In the genomic region with DNA sequence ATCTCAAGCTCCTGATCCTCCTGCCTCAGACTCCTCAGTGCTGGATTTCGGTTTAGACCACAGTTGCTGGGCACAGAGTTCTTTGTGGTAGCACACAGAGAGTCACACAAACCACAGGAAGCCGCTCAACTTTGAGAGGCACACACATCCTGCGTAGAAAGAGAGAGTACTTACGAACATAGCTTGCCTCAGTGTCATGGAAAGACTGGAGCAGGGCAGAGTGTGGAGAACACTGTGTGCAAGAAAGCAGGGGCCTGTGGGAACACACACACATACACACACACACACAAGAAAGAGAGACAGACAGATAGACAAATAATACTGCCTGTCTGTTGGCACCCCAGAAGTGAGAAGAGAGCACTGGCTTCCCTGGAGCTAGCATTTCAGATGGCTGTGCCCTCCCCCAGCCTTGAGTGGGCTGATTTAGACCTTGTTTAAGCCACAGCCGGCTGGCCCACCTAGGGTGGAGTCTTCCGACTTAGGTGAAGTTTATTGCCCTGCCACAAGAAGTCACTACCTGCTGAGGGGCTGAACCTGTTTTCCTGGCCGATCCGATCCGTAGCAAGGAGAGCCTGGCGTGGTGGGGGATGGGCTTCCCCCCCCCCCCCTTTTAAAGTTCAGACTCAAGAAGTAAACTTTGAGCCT, we compare ENCODE assay signal across 11 mouse cellular contexts. TPM values are rescaled to one million over a fixed set of nuclear protein-coding genes. Genes with fewer than 3 reads are reported as not detected.
DNase-seq lines count a peak whose midpoint lies in the region; ATAC-seq lines count a peak whose summit lies in the region.
"Had no signal": no experiment of that assay in that cellular context is flagged by ENCODE, and none has a peak within 500 bp of the region (broad histone marks: within the 10 kb centered on the region; RNA-seq: fewer than 3 reads in every experiment).

No protein-coding gene starts in this region.

- ATAC-seq in megakaryocyte progenitor cell, adult 5-6 weeks (replicated peaks; ENCODE audit: poor library complexity) = peak; percentile 74
- ATAC-seq in frontal cortex, adult (ENCODE audit: low TSS enrichment) = no peak
- ATAC-seq: midbrain, embryonic 16.5 days had no signal

- peak; percentile 32 for DNase-seq in spleen, adult 12 weeks (ENCODE audit: low spot score)
- no peak for DNase-seq in spleen, postnatal 4 days (ENCODE audit: low spot score in 2 of 2)
- peak; percentile 96 for DNase-seq in T-cell, adult 2 months (ENCODE audit: low spot score)
- peak; percentile 72 to 79 for DNase-seq in thymus, postnatal 36 days
- DNase-seq in layer of hippocampus, postnatal 10 days (ENCODE audit: low spot score in 2 of 2) = no peak
- DNase-seq in layer of hippocampus, adult 11-12 months (ENCODE audit: low spot score) = no peak
- DNase-seq: cerebellum, adult 11-12 months had no signal

RNA-seq across cellular contexts. Expression of a gene that starts 4.4 kb away (rescaled TPM):
- 17.9 and 21.2 TPM in 2 replicates for total RNA-seq in megakaryocyte progenitor cell, adult 5-6 weeks (2015)
- total RNA-seq in megakaryocyte progenitor cell, adult 5-6 weeks (2017) = 20.5 and 27.6 TPM in 2 replicates
- total RNA-seq in layer of hippocampus, postnatal 10 days (2021) = 1 to 10 TPM; 1.3 to 2.3 TPM

RNA-seq across cellular contexts. Expression of a gene that starts 5.8 kb away (rescaled TPM):
- 0.07 TPM in 1 of 2 replicates, not detected in the other for total RNA-seq in megakaryocyte progenitor cell, adult 5-6 weeks (2015)
- total RNA-seq in megakaryocyte progenitor cell, adult 5-6 weeks (2017) = not detected in 2 replicates
- not detected for total RNA-seq in layer of hippocampus, postnatal 10 days (2021)

RNA-seq across cellular contexts. Expression of a gene that starts 24.0 kb away (rescaled TPM):
- not detected in 2 replicates for total RNA-seq in megakaryocyte progenitor cell, adult 5-6 weeks (2015)
- total RNA-seq in megakaryocyte progenitor cell, adult 5-6 weeks (2017) = not detected in 2 replicates
- total RNA-seq in layer of hippocampus, postnatal 10 days (2021) = 100 to 1,000 TPM; 269 to 279 TPM

RNA-seq across cellular contexts. Expression of a gene that starts 49.0 kb away (rescaled TPM):
- 2.0 and 2.2 TPM in 2 replicates for total RNA-seq in megakaryocyte progenitor cell, adult 5-6 weeks (2015)
- 1.3 and 3.6 TPM in 2 replicates for total RNA-seq in megakaryocyte progenitor cell, adult 5-6 weeks (2017)
- 10 to 100 TPM; 61.3 to 64.6 TPM for total RNA-seq in layer of hippocampus, postnatal 10 days (2021)

RNA-seq across cellular contexts. Expression of a gene that starts 54.4 kb away (rescaled TPM):
- total RNA-seq in megakaryocyte progenitor cell, adult 5-6 weeks (2015) = not detected in 2 replicates
- not detected in 2 replicates for total RNA-seq in megakaryocyte progenitor cell, adult 5-6 weeks (2017)
- not detected for total RNA-seq in layer of hippocampus, postnatal 10 days (2021)
- total RNA-seq: gastrocnemius, postnatal 4 days had no signal

Comparison
In these comparisons a context has a peak if more than half of its experiments do, and no peak if none do; other contexts are left out.
1. DNase-seq: peak in spleen, adult 12 weeks (single experiment), T-cell, adult 2 months (single experiment) and thymus, postnatal 36 days (2 of 2); none in spleen, postnatal 4 days (0 of 2), layer of hippocampus, postnatal 10 days (0 of 2) and layer of hippocampus, adult 11-12 months (single experiment).
2. RNA of a gene that starts 4.4 kb away (total RNA-seq): 17.9 to 27.6 TPM in megakaryocyte progenitor cell, adult 5-6 weeks; 1.3 to 2.3 TPM in layer of hippocampus, postnatal 10 days; every median in the first group is over 4 times any median in the second.
3. RNA of a gene that starts 24.0 kb away (total RNA-seq): 269 to 279 TPM in layer of hippocampus, postnatal 10 days; not detected in megakaryocyte progenitor cell, adult 5-6 weeks; every median in the first group is over 100 times any median in the second.